Mouse (Mus musculus) intestine, embryonic 14.5 days (tissue): ENCODE results near the gene Fat1. TPM values are rescaled to one million over a fixed set of nuclear protein-coding genes. Genes with fewer than 3 reads are reported as not detected.

Experiments used
- ATAC-seq: fragments of 200-750 bp; cut with Nextera tagmentation; replicated peaks from 2 replicates; pipeline ENCODE4 v1.8.0; 2017; ENCODE audit warnings: low read depth, moderate number of reproducible peaks, moderate TSS enrichment, moderate library complexity; ENCODE audit not compliant: low FRiP score, low TSS enrichment
- DNase-seq: peaks from one replicate; pipeline ENCODE4 v3.0.0-alpha.2; 2018; ENCODE audit warnings: low spot score
- H3K27ac ChIP-seq: fragments of 300-500 bp; sonication (generic); 2 replicates; pipeline ENCODE4 v1.5.1; 2014; ENCODE audit warnings: low read depth, mild to moderate bottlenecking, control low read depth
- H3K27me3 ChIP-seq: fragments of 300-500 bp; sonication (generic); replicated peaks from 2 replicates; pipeline ENCODE4 v1.6.1; 2014; ENCODE audit warnings: low read length, control low read depth; ENCODE audit not compliant: control insufficient read depth, insufficient read depth
- H3K36me3 ChIP-seq: fragments of 300-500 bp; sonication (generic); 2 replicates; pipeline ENCODE4 v1.6.1; 2014; ENCODE audit warnings: low read length, control low read depth; ENCODE audit not compliant: control insufficient read depth, insufficient read depth
- H3K4me1 ChIP-seq: fragments of 300-500 bp; sonication (generic); replicated peaks from 2 replicates; pipeline ENCODE4 v1.6.1; 2014; ENCODE audit warnings: low read length, control low read depth, mixed read lengths; ENCODE audit not compliant: control insufficient read depth, insufficient read depth
- H3K4me2 ChIP-seq: fragments of 300-500 bp; sonication (generic); 2 replicates; pipeline ENCODE4 v1.6.1; 2014; ENCODE audit warnings: low read length
- H3K4me3 ChIP-seq: fragments of 300-500 bp; sonication (generic); 2 replicates; pipeline ENCODE4 v1.5.1; 2014; ENCODE audit warnings: low read depth, low read length, control low read depth, mixed read lengths
- H3K9ac ChIP-seq: fragments of 300-500 bp; sonication (generic); 2 replicates; pipeline ENCODE4 v1.6.1; 2014; ENCODE audit warnings: mild to moderate bottlenecking, low read length
- H3K9me3 ChIP-seq: fragments of 300-500 bp; sonication (generic); 2 replicates; pipeline ENCODE4 v1.6.1; 2016; ENCODE audit warnings: low read length, control low read depth; ENCODE audit not compliant: control insufficient read depth
- WGBS: fragments of 180-500 bp; shearing (Covaris S2); extraction: QIAGEN DNeasy Blood & Tissue Kit; methylation state at CpG from one replicate; pipeline ENCODE4 v1.1.7; 2014; 5-methylcytosine and 5-hydroxymethylcytosine counted together
- polyA plus RNA-seq: library from polyadenylated mRNA; unstranded; fragments of >200 nt; fragmentation: Nextera tagmentation; extraction: Ambion mirVana; gene quantifications from 2 replicates; pipeline ENCODE4 v1.2.1, GENCODE M21; 2014

Gene Fat1
- polyA plus RNA-seq, 1 experiment from 2014 or later = 29.7 TPM

GRCm38 (mm10) chr8:44945577-44945976 lies 10.3 kb downstream of the Fat1 start:
- Histone ChIP-seq H3K27me3 (no peaks in the 10 kb centered on the region), H3K27ac (no peak overlapping the region), H3K9me3 (no peaks in the 10 kb centered on the region), H3K4me1 (no peaks in the 10 kb centered on the region; the same call in 1 of the 2 replicates), H3K4me3 (no peak overlapping the region), H3K4me2 (no peak overlapping the region), H3K36me3 (peaks cover 15% of the 10 kb centered on the region), H3K9ac (no peak overlapping the region)
- ATAC-seq = no peak
- no peak for DNase-seq
- 88% methylated on average over 4 of the region's 4 CpGs for WGBS

DNA sequence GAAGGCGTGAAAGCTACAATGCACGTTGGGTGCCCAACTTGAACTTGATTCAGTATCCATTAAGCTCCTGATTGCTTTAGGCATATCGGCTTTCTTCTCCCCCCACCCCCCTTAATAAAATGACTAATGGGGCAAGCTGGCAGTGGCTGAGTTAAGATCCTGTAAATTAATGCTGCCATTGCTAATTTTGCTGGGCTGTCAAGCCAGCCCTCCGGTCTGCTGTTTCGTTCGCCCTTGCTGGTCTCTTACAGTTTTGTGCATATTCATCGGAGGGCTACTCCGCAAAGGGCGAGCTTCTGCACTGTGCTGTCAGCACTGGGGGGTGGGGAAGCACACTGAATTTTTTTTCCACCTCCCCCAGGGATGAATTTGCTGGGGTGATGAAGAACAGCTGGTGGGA lies 13.3 kb downstream of the Fat1 start:
- ATAC-seq (no peak), DNase-seq (no peak)
- Histone ChIP-seq H3K9ac (no peak overlapping the region), H3K4me2 (no peak overlapping the region), H3K27me3 (no peaks in the 10 kb centered on the region), H3K36me3 (peaks cover 39% of the 10 kb centered on the region), H3K27ac (no peak overlapping the region), H3K4me1 (no peaks in the 10 kb centered on the region; the same call in 1 of the 2 replicates), H3K4me3 (no peak overlapping the region), H3K9me3 (no peaks in the 10 kb centered on the region)
- 69% methylated on average over 9 of the region's 9 CpGs for WGBS

- Histone ChIP-seq H3K4me2 (no peak overlapping the region), H3K27ac (no peak overlapping the region), H3K9ac (no peak overlapping the region), H3K4me1 (no peaks in the 10 kb centered on the region; the same call in 1 of the 2 replicates), H3K4me3 (no peak overlapping the region), H3K27me3 (no peaks in the 10 kb centered on the region), H3K36me3 (peaks cover 44% of the 10 kb centered on the region), H3K9me3 (no peaks in the 10 kb centered on the region)
- ATAC-seq (no peak), DNase-seq (no peak)
- 44% methylated on average over 10 of the region's 10 CpGs for WGBS
Observed at GRCm38 (mm10) chr8:44960455-44960854, 25.2 kb downstream of the Fat1 start.

DNA sequence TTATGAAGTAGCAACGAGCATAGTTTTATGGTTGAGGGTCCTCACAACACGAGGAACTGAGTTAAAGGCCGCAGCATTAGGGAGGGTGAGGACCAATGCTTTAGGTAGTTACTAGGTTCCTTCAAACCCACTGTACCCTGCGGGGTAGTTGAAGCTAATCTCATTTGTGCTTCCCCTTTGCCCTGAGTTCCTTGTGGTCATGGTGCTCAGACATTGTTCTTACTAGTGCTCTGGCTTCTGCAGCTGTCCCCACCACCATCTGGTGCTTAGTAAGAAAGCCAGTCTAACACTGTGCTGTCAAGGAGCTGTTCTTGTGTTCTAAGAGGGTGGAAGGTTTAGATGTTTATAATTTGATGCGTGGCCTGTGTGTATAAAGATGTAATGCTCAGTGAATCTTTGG lies 25.7 kb downstream of the Fat1 start:
- H3K9ac ChIP-seq = no peak overlapping the region
- H3K4me2 ChIP-seq = no peak overlapping the region
- H3K27ac ChIP-seq = no peak overlapping the region
- ATAC-seq (no peak), DNase-seq (no peak)
- H3K36me3 ChIP-seq = peaks cover 45% of the 10 kb centered on the region
- H3K27me3 ChIP-seq = no peaks in the 10 kb centered on the region
- H3K9me3 ChIP-seq = no peaks in the 10 kb centered on the region
- WGBS = 60% methylated on average over 5 of the region's 5 CpGs
- no peak overlapping the region for H3K4me3 ChIP-seq
- H3K4me1 ChIP-seq = no peaks in the 10 kb centered on the region; the same call in 1 of the 2 replicates

DNA sequence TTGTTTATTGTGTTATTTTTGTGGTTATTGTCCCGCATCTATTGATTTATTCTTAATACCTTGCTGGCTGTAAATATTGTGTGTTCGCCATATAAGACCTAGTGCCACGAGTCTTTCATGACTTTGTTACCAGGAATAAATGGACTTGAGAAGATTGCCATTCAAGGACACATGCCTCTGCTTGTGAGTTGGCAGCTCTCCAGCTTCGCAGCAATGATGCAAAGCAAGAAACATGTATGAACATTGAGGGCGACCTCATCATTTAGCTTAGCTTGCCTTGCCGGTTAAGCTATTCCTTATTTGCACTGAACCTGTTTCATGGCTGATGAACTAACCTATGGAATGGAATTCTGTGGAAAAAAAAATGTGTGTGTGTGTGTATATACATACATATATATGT lies 26.2 kb downstream of the Fat1 start:
- Histone ChIP-seq H3K4me1 (no peaks in the 10 kb centered on the region; the same call in 1 of the 2 replicates), H3K9ac (no peak overlapping the region), H3K27ac (no peak overlapping the region), H3K36me3 (peaks cover 41% of the 10 kb centered on the region), H3K4me3 (no peak overlapping the region), H3K27me3 (no peaks in the 10 kb centered on the region), H3K4me2 (no peak overlapping the region), H3K9me3 (no peaks in the 10 kb centered on the region)
- DNase-seq (no peak), ATAC-seq (no peak)
- WGBS = 69% methylated on average over 6 of the region's 6 CpGs

DNA sequence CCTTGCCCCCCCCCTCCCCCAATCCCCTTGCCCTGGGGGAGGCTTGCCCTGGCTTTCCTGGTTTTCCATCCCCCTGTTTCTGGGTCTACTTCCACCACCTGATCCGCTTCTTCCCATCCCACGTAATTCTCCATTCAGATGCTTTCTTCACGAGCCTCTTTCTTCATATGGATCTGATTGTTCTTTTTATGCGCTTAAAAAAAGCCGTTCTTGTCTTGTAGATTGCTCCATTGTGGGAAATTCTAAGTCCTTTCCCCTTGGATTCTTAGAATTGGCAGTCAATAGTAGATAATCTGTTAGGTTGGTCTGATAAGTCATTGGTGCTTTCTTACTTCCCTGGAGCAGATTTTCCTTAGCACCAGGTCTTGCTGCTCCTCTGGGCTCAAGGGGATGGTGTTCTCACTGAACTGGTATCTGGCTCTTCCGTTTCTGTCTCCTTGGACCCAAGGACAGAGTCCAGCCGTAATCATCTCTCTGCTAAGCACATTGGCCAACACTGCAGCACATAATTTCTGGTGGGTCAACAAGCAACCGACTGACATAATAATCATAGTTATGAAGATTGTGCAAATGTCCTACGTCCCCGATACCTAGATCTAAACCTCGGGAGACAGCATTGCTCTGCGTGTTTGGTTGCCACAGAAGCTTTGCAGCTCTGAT lies 27.5 kb downstream of the Fat1 start:
- H3K9ac ChIP-seq = no peak overlapping the region
- no peak overlapping the region for H3K27ac ChIP-seq
- 84% methylated on average over 12 of the region's 12 CpGs for WGBS
- no peak overlapping the region for H3K4me3 ChIP-seq
- peaks cover 31% of the 10 kb centered on the region; the same call in 1 of the 2 replicates for H3K36me3 ChIP-seq
- H3K9me3 ChIP-seq = no peaks in the 10 kb centered on the region
- no peak; the same call in 1 of the 2 replicates for ATAC-seq
- no peak overlapping the region for H3K4me2 ChIP-seq
- DNase-seq = no peak
- H3K4me1 ChIP-seq = no peaks in the 10 kb centered on the region; the same call in 1 of the 2 replicates
- no peaks in the 10 kb centered on the region for H3K27me3 ChIP-seq

DNA sequence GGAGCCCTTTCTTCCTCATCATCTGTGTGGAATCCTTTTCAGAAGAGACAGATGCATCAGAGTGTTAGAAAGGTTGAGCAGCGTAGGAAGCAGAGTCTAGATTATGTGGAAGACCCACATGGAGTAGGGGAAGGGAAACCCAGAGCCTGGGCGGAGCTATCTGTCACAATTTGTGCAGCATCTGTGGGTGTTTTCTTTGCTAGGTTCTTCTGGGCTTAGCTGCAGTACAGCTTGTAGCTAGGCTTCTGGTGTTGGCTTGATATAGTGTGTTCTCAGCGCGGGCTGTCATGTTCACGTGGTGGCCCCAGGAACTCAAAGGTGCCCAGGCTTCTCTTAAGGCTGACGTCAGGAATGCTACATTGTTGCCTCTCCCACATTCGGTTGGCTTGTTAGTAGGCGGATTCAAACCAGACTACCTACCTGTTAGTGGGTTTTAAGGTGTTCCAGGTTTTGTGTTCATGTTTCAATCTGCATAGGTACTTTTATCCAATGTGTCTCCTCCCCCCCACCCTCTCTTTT lies 32.3 kb downstream of the Fat1 start:
- Histone ChIP-seq H3K4me3 (no peak overlapping the region), H3K4me2 (no peak overlapping the region), H3K36me3 (0 out of 2 replicates have a peak, but pooled peaks cover 14% of the 10 kb centered on the region), H3K4me1 (no peaks in the 10 kb centered on the region), H3K27ac (no peak overlapping the region), H3K27me3 (no peaks in the 10 kb centered on the region), H3K9me3 (no peaks in the 10 kb centered on the region), H3K9ac (no peak overlapping the region)
- ATAC-seq = no peak
- 91% methylated on average over 8 of the region's 8 CpGs for whole genome bisulfite sequencing
- DNase-seq = no peak

DNA sequence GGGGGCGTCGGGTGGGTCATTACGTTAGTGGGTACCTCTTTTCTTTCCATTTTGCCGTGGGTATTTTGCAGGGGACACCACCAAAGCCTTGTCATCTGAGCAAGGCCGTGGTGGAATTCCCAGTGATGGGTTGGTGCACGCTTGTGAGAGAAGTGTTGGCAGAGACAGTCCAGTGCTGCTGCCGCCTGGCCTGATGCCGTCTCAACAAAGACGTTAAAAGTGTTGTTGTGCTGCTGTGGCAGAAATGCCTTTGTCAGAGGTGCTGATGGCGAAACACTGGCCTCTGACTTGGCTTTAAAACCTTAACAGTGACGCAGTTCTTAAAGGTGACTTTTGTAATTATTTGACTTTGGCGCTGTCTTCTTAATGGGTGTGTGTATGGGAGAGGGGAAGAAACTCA lies 34.8 kb downstream of the Fat1 start:
- H3K27ac ChIP-seq = no peak overlapping the region
- no peak overlapping the region for H3K4me3 ChIP-seq
- H3K9me3 ChIP-seq = no peaks in the 10 kb centered on the region
- no peaks in the 10 kb centered on the region for H3K27me3 ChIP-seq
- DNase-seq = no peak
- no peak for ATAC-seq
- H3K9ac ChIP-seq = no peak overlapping the region
- H3K36me3 ChIP-seq = 0 out of 2 replicates have a peak, but pooled peaks cover 5% of the 10 kb centered on the region
- H3K4me1 ChIP-seq = peaks cover 4% of the 10 kb centered on the region; the same call in 1 of the 2 replicates
- WGBS = 60% methylated on average over 12 of the region's 12 CpGs
- H3K4me2 ChIP-seq = no peak overlapping the region

GRCm38 (mm10) chr8:44971346-44971745 lies 36.1 kb downstream of the Fat1 start:
- Histone ChIP-seq H3K4me3 (no peak overlapping the region), H3K4me2 (no peak overlapping the region), H3K27ac (no peak overlapping the region), H3K36me3 (no peaks in the 10 kb centered on the region), H3K27me3 (no peaks in the 10 kb centered on the region), H3K4me1 (peaks cover 12% of the 10 kb centered on the region; the same call in 1 of the 2 replicates), H3K9ac (no peak overlapping the region), H3K9me3 (no peaks in the 10 kb centered on the region)
- ATAC-seq = no peak
- WGBS = 52% methylated on average over 6 of the region's 6 CpGs
- DNase-seq = no peak
